Mouse (Mus musculus): Measurements from ENCODE around the gene Ralgps1.
A peak's percentile ranks its signal among the peaks of the same experiment; 100 is the strongest.
"Not testable (repeated sequence)": the region's sequence is repeated elsewhere in the genome, so short reads cannot be mapped to it uniquely, and the experiment has no call there.

Gene Ralgps1

GRCm38 (mm10) chr2:33137244-33137643 is 234.0 kb downstream of the Ralgps1 start:
- DNase-seq (ENCODE audit: low spot score in 2 of 2): peak in 1 of 2 experiments; percentile 3

- DNase-seq (ENCODE audit: low spot score in 2 of 2): peak in 1 of 2 experiments; percentile 5
Measured at GRCm38 (mm10) chr2:33136366-33136765, 234.9 kb downstream of the Ralgps1 start.

GRCm38 (mm10) chr2:33134766-33135490 is 236.4 kb downstream of the Ralgps1 start:
- DNase-seq (ENCODE audit: low spot score in 2 of 2): no peak

- DNase-seq (ENCODE audit: low spot score in 2 of 2): no peak
Measured at GRCm38 (mm10) chr2:33132306-33132705, 239.0 kb downstream of the Ralgps1 start.

GRCm38 (mm10) chr2:33131500-33132092 is 239.7 kb downstream of the Ralgps1 start, which contains the start of gene Garnl3:
Gene Garnl3 (minus strand): TSS chr2:33131654.
- DNase-seq (ENCODE audit: low spot score in 2 of 2): peak; percentile 65 to 73

- DNase-seq (ENCODE audit: low spot score in 2 of 2): peak; percentile 95 to 96
Measured at GRCm38 (mm10) chr2:33130526-33131483, 240.5 kb downstream of the Ralgps1 start.

- no peak for DNase-seq (ENCODE audit: low spot score in 2 of 2)
Measured at GRCm38 (mm10) chr2:33130141-33130525, 241.2 kb downstream of the Ralgps1 start.

GRCm38 (mm10) chr2:33129696-33130095 is 241.6 kb downstream of the Ralgps1 start:
- no peak for DNase-seq (ENCODE audit: low spot score in 2 of 2)

GRCm38 (mm10) chr2:33129005-33129404 is 242.3 kb downstream of the Ralgps1 start:
- no peak for DNase-seq (ENCODE audit: low spot score in 2 of 2)

- no peak for DNase-seq (ENCODE audit: low spot score in 2 of 2)
Measured at GRCm38 (mm10) chr2:33127271-33127670, 244.0 kb downstream of the Ralgps1 start.

GRCm38 (mm10) chr2:33122856-33123255 is 248.4 kb downstream of the Ralgps1 start:
- DNase-seq (ENCODE audit: low spot score in 2 of 2): no peak

GRCm38 (mm10) chr2:33100536-33100935 is 270.8 kb downstream of the Ralgps1 start:
- no peak for DNase-seq (ENCODE audit: low spot score in 2 of 2)

GRCm38 (mm10) chr2:33097326-33097725 is 274.0 kb downstream of the Ralgps1 start:
- DNase-seq (ENCODE audit: low spot score in 2 of 2): not testable (repeated sequence)

GRCm38 (mm10) chr2:33095221-33095671 is 276.0 kb downstream of the Ralgps1 start:
- no peak for DNase-seq (ENCODE audit: low spot score in 2 of 2)

GRCm38 (mm10) chr2:33090620-33091520 is 280.4 kb downstream of the Ralgps1 start:
- DNase-seq (ENCODE audit: low spot score in 2 of 2): no peak

- not testable (repeated sequence) for DNase-seq (ENCODE audit: low spot score in 2 of 2)
Measured at GRCm38 (mm10) chr2:33090033-33090400, 281.3 kb downstream of the Ralgps1 start.

GRCm38 (mm10) chr2:33089356-33090032 is 281.8 kb downstream of the Ralgps1 start:
- DNase-seq (ENCODE audit: low spot score in 2 of 2): no peak

- DNase-seq (ENCODE audit: low spot score in 2 of 2): no peak
Measured at GRCm38 (mm10) chr2:33086671-33087363, 284.5 kb downstream of the Ralgps1 start.

- no peak for DNase-seq (ENCODE audit: low spot score in 2 of 2)
Measured at GRCm38 (mm10) chr2:33086016-33086596, 285.2 kb downstream of the Ralgps1 start.

Data from frontal cortex, postnatal 14 days (tissue).